Mouse (Mus musculus): ENCODE data around the gene Ptprd.

- TF ChIP-seq CTCF (conservative IDR thresholded peaks at IDR 0.05; ENCODE audit: low read length) (no peak), POU5F1 (IDR thresholded peaks at IDR 0.05; ENCODE audit: borderline replicate concordance, low read length) (no peak)
Observed at GRCm38 (mm10) chr4:77317060-77317680, 894.6 kb downstream of the Ptprd start.
